Mouse (Mus musculus): Measurements from ENCODE around the gene Dclk1.
"Not testable (repeated sequence)": the region's sequence is repeated elsewhere in the genome, so short reads cannot be mapped to it uniquely, and the experiment has no call there.

Dclk1 gene

DNA sequence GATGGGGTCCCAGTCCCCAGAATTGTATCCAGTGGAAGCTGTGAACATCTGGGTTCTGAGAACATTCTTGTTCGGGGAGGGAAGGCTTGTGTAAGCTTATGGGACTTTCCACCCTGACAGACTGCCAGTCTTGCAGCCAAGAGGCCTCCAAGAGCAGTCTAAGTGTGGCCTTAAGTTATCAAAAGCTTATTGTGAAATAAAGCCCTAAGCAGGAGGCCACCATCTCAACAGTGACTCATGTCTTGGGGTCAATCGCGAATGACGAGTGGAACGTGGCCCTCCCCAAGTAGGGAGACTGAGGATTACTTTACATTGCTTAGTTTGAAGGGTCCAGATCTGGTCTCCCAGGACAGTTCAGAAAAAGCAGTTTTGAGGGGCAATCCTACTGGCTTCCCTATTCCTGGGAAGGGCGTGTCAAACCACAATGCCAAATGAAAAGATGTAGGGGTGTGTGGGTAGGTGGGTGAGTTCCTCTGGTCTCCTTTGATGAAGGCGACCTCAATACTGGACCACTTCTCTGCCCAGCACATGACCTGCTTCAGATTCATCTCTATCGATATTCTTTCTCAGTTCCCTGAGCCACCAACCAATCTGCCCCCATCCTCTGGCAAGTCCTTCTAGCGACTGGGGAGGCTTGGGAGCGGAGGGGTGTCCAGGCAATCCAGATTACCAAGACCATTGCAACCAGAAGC, at the start of gene Dclk1:
TSS of gene Dclk1 (plus strand) at position 635 of the 692 bp plus-strand sequence.
- DNase-seq (ENCODE audit: low spot score): no peak

- DNase-seq (ENCODE audit: low spot score): no peak
Observed at GRCm38 (mm10) chr3:55193351-55193750, 48.8 kb upstream of the Dclk1 start.

GRCm38 (mm10) chr3:55194792-55195191, 47.4 kb upstream of the Dclk1 start:
- no peak for DNase-seq (ENCODE audit: low spot score)

- no peak for DNase-seq (ENCODE audit: low spot score)
Observed at GRCm38 (mm10) chr3:55195581-55196327, 46.4 kb upstream of the Dclk1 start.

DNA sequence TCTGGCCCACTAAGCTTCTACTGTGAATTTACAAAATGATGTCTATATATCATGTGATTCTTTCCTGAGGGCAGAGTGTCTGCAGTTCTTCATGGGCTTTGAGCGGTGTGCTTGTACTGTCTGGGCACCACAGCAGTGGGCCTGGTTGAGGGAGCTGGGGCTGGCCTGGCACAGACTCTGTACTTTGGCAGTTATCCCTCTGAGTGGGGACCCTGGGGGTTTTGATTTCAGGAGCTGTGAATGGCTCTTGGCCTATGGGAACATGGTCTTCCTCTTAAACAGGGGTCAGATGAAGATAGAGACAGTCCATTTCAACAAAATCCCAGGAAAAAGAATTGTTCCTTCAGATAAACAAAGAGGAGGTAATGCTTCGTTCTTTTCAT, 45.8 kb upstream of the Dclk1 start:
- no peak for DNase-seq (ENCODE audit: low spot score)

DNA sequence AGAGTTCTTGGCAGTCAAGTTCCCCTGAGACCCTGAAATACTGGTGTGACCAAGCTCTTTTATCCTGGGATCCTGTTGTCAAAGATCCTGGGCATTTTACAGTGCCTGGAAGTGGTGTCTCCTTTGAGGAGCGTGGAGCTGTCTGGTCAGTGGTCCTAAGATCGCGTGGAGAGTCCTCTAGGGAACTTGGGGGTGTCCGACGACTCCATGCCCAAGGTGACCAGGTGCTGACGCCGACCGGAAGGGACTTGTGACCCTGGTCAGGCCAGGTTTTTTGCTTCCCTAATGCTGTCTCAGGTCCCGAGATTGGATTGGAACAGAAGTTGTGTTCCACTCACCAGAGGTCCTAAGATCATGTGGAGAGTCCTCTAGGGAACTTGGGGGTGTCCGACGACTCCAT, 38.5 kb upstream of the Dclk1 start:
- DNase-seq (ENCODE audit: low spot score): not testable (repeated sequence)

DNA sequence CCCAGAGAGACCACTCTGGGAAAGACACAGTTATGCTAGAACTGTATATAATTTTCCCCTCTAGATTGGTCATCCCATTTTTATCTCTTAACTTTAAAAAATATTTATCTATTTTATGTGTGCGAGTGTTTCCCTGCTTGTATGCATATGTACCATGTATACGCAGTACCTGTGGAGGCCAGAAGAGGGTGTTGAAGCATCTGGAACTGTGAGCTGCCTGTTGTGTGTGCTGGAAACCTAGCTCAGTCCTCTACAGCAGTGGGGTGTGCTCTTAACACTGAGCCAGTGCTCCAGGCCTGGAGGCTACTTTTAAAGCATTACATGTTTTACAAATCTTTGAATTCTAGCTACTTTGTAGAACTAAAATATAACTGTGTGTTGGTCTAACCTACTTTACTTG, 35.8 kb upstream of the Dclk1 start:
- DNase-seq (ENCODE audit: low spot score): no peak

DNA sequence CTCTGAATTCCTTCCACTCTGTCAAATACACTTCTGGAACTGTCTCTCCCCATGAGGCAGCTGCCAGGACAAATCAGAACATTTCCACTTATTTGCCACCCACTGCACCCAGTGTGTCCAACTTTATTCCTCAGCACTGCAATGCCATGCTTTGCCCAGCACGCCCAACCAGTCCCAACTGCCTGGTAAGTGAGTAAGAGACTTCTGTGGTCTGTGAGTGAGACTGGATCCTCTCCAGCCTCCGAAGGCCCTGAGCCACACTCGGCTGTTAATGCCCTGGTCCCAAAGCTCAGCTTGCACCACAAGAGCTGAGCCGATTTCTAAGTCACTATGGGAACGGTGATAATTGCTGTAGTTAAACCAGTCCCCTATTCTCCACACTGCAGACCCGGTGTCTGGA, 34.5 kb upstream of the Dclk1 start:
- no peak for DNase-seq (ENCODE audit: low spot score)

DNA sequence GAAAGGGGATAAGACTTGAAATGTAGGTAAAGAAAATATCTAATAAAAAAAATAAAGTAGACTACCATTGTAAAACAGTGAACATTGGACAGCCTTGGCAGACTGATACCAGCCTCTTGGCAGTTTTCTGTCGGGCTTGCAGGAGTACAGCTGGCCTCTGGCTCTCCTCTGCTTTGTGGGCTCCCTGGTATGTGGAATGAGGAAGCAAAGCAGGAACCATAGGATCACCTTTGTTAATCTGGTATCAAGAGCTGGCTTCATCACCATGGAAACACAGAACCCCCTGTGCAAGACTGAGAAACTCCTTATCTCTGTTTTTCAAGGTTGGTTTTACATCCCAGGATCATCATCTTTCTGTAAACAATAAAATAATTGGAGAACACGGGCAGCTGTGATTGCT, 29.9 kb upstream of the Dclk1 start:
- DNase-seq (ENCODE audit: low spot score): no peak

- DNase-seq (ENCODE audit: low spot score): no peak
Observed at GRCm38 (mm10) chr3:55213785-55214184, 28.4 kb upstream of the Dclk1 start.

GRCm38 (mm10) chr3:55214413-55214812, 27.8 kb upstream of the Dclk1 start:
- DNase-seq (ENCODE audit: low spot score): no peak

DNA sequence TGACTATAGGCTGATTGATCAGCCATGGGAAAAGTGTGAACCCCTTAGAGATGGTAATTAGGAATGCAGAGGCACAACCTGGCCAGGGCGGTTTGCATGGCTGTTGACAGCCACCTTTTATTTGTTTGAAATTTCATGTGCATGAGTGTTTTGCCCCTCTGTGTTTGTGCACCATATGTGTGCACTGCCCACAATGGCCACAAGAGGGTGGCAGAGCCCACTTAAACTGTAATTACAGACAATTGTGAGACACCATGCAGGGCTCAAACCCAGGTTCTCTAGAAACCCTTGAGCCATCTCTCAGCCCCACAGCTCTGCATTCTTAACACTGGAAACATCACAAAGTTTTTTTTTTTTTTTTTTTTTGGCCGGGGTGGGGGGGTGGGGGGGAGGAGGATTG, 19.7 kb upstream of the Dclk1 start:
- no peak for DNase-seq (ENCODE audit: low spot score)

DNA sequence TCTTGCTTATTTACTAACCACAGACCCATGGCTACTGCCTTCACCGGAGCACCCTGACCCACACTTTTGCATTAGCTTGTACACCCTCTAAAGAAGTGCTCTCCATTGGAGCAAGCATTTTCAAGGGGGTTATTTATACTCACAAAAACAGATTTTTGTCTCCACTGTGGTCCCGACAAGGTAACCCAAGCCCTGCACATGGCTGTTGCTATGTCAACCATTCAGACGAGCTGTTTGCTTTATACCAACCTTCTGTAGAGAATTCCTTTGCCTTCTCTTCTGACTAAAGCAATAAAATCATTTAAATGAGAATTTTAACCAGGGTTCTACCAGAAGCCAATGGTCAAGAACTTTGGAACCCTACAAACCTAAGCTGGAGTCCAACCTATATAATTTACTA, 18.3 kb upstream of the Dclk1 start:
- no peak for DNase-seq (ENCODE audit: low spot score)

DNA sequence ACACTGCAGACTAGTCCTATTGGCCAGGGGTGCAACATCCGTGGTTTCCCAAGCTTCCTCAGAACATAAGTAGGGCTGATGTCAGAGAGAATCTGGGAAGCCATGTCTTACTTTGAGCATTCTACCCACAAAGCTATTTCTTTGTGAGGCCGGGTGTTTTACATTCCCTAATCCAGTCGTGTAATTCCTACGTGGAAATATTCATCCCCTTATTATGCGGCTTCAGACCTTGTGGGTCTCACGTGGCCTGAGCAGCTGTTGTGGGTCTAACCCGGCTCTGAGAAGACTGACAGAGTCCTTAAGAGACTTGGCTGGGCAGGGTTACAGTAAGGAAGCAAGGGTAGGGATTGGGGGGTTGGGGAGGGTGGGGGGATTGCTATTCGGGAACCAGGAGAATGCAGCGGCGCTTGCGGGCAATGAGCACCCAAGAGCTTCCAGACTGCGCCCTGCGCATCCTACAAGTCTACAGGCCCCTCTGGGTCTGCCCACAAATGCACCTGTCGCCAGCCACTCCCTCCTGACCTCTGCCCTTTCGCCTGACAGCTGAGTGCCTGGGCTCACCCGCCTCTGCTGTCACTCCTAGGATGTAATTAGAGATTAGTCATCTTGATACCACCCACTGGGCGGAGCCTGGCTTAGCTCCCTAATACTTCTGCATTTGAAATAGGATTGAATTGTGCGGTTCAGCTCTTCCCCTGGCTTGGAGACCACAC, 15.5 kb upstream of the Dclk1 start:
- no peak for DNase-seq (ENCODE audit: low spot score)

- no peak for DNase-seq (ENCODE audit: low spot score)
Observed at GRCm38 (mm10) chr3:55227214-55227581, 15.0 kb upstream of the Dclk1 start.

GRCm38 (mm10) chr3:55242422-55243055, 375 bp downstream of the Dclk1 start:
- DNase-seq (ENCODE audit: low spot score): peak; percentile 55

- no peak for DNase-seq (ENCODE audit: low spot score)
Observed at GRCm38 (mm10) chr3:55243056-55243471, 900 bp downstream of the Dclk1 start.

DNA sequence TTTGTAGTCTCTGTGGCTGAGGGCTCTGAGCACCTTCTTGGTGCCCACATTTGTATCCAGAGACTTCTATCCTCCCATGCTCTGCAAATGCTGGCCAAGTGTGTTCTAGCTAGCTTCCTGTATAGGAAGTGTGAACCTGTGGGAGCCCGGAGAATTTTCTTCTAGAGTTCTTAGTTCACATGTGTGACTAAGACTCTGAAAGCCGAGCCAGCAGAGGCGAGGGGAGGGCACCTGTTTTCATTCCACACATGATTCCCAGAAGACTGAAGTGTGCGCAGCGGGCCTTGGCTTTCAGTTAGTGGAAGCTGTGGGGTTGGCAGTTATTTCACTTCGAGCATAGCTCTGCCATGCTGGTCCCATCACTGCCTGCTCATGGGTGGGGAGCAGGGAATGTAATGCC, 1.9 kb downstream of the Dclk1 start:
- DNase-seq (ENCODE audit: low spot score): no peak

- no peak for DNase-seq (ENCODE audit: low spot score)
Observed at GRCm38 (mm10) chr3:55246618-55247272, 4.6 kb downstream of the Dclk1 start.

DNA sequence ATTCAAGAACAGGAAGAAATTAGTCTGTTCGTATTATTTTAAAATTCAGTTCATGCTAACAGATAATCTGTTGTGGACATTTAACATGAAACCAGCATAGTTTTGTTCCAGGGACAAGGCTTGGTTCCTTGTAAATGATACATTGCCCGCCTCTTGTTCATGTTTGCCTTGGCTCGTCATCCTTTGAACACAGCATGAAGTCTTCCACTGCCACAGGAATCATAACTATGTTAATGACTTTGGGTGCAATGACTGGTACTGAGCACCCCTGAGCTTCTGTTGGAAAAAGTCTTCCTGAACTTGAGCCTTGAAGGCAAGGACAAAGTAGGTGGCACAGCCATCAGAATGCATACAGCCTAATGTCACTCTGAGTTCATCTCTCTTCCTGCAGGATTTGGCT, 5.9 kb downstream of the Dclk1 start:
- no peak for DNase-seq (ENCODE audit: low spot score)

- DNase-seq (ENCODE audit: low spot score): no peak
Observed at GRCm38 (mm10) chr3:55248508-55248907, 6.3 kb downstream of the Dclk1 start.

DNA sequence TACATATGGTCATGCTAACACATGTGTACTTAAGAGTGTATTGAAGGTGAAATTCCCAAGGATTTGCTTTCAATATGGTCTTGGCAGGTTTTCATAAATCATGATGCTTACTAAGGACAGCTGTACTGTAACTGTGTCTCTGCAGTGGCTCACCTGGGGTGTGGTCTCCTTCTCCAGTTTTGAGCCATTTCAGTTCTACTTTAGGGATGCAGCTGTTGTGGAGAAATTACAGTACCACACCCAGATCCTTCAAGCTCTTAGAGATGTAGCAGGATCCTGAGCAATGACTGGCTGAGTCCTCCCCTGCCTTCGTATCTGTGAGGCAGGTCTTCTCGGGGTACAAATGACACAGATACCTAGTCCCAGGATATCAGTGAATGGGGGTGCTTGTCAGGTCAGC, 8.5 kb downstream of the Dclk1 start:
- DNase-seq (ENCODE audit: low spot score): no peak

Data from ovary, postnatal 14 days (tissue).